Mouse (Mus musculus) duodenum, adult 2 months (tissue): ENCODE measurements around the gene Zdhhc3. TPM values are rescaled to one million over a fixed set of nuclear protein-coding genes. Genes with fewer than 3 reads are reported as not detected.

Source experiments
- polyA plus RNA-seq: library from polyadenylated mRNA; depleted of rRNA; stranded (reverse); fragments of >200 nt; gene quantifications from 2 replicates; pipeline ENCODE4 v1.2.3, GENCODE M21; 2012; ENCODE audit warnings: low replicate concordance; rRNA removed

Gene Zdhhc3
- polyA plus RNA-seq, result 149 and 287 TPM in 2 replicates

DNA sequence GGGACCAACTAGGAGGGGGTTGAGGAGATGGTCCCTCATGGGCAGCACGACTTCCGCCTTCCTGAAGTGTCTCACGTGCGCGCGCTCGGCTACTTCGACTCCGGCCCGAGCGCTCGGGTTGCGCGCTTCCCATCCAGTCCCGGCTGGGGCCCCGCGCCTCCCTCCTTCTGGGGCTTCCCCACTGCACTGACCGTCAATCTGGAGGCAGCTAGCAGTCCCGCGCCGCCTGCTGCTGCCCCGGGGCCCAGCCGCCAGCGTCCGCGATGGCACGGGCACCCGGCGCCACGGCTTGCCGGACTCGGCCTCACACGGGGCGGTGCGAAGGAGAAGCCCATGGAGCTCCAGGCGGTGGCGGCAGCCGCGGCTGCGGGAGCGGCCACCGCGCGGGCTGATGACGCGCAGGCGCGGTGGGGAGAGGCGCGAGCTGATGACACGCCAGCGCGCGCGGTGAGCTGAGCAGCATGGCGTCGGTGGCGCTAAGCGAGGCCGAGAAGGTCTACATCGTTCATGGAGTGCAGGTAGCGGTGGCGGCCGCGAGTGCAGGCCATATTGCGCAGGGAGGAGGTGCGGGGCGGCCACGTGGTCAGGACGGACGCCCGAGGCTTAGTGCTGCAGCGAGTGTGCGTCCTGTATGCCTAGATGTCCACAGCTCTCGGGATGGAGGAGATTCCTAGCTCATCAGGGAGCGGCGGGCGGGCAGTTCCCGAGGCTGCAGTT lies at the start of gene Zdhhc3, which contains the start of gene Exosc7:
Gene Zdhhc3, minus strand, starts transcription at position 401 of the 717 bp plus-strand sequence.
Gene Exosc7, plus strand, starts transcription at position 411 of the 717 bp plus-strand sequence.

DNA sequence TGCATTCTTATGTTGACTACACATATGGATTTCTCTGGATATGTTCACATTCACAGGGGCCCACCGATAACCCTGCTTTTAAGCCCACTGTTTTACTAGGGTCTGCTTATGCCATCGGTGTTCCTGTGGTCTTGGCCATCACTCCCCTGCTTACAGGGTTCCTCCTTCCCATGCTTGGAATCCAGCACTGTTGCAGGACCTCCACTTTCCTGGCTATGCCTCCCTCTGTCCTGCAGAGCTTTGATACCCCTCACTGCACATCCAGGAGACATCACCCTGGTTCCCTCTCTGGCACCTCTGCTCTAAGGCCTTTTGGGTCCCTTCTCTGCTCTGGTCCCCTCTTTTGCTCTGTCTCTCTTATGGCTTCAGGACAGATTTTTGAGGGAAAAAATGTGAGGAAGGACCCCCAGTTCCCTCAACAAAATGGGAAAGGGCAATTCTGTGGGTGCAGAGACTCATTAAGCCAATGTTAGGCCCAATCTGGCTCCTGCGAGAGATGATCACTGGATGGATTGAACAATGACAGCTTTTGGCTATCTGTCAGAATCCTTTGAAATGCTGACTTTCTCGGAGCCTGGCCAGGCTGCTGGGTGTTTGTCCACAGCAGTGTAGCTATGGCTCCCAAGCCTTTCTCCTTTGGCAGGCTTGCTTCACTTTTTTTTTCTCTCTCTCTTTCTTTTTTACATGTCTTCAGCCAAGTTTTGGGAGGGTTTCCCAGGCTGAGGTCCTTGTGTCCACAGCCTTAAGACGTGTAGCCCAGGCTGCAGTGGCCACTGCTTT lies 37.4 kb upstream of the Zdhhc3 start, which contains the start of gene Clec3b:
Gene Clec3b, plus strand, starts transcription at position 706 of the 780 bp plus-strand sequence.

GRCm38 (mm10) chr9:123034426-123034825 lies 78.6 kb downstream of the Zdhhc3 start, which contains the start of gene Tgm4:
Tgm4 (plus strand) TSS chr9:123034726.

GRCm38 (mm10) chr9:123020995-123021631 lies 91.9 kb downstream of the Zdhhc3 start, which contains the start of gene Tmem42:
Tmem42 (plus strand) TSS chr9:123021326.

Other genes starting within 250 kb of the Zdhhc3 start
- gene Zfp445, start 247.2 kb downstream of the Zdhhc3 start, polyA plus RNA-seq, result 2.0 and 7.3 TPM in 2 replicates
- gene Zkscan7, start 227.5 kb downstream of the Zdhhc3 start, polyA plus RNA-seq, result 0.71 and 1.2 TPM in 2 replicates
- gene Zfp105, start 190.1 kb downstream of the Zdhhc3 start, polyA plus RNA-seq, result 0.05 TPM in 1 of 2 replicates, not detected in the other
- gene 1110059G10Rik, start 162.2 kb downstream of the Zdhhc3 start, polyA plus RNA-seq, result 0.69 and 1.1 TPM in 2 replicates
- gene Kif15, start 162.2 kb downstream of the Zdhhc3 start, polyA plus RNA-seq, result 0.51 and 0.92 TPM in 2 replicates
- gene Tmem42, start 91.9 kb downstream of the Zdhhc3 start, polyA plus RNA-seq, result 8.5 and 11.1 TPM in 2 replicates
- gene Tgm4, start 78.5 kb downstream of the Zdhhc3 start, polyA plus RNA-seq, result not detected in 2 replicates
- 4.8 and 9.9 TPM in 2 replicates for gene Exosc7, start within 50 bp of the Zdhhc3 start, polyA plus RNA-seq
- gene Clec3b, start 37.7 kb upstream of the Zdhhc3 start, polyA plus RNA-seq, result 39.9 and 40.1 TPM in 2 replicates
- 14.5 and 21.6 TPM in 2 replicates for gene Cdcp1, start 102.8 kb upstream of the Zdhhc3 start, polyA plus RNA-seq
- gene Tmem158, start 147.6 kb upstream of the Zdhhc3 start, polyA plus RNA-seq, result 23.6 and 62.7 TPM in 2 replicates